11 mouse cellular contexts compared by ENCODE assay signal in the genomic region with DNA sequence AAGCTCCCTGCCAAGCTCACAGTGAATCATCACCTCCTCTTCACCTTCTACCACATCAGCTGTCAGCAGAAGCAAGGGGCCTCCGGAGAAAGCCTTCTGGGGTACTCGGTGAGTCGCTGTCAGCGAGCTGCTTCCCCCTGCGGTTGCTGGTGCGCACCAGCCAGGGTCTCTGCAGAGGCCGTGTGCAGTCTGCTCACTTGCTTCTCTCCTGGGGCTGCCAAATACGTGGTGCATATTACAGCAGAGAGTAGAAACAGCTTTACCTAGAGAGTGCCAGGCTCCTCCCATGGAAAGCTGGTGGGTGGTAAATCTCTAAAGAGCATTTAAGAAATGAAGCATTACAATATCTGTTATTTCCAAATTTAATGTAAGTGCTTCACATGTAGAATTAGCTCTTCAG.
DNase-seq lines count a peak whose midpoint lies in the region; ATAC-seq lines count a peak whose summit lies in the region.
"Had no signal": no experiment of that assay in that cellular context is flagged by ENCODE, and none has a peak within 500 bp of the region (broad histone marks: within the 10 kb centered on the region; RNA-seq: fewer than 3 reads in every experiment).

No protein-coding gene starts in this region.

- no peak for DNase-seq in frontal cortex, postnatal 14 days (ENCODE audit: low spot score in 2 of 2)
- peak; percentile 11 for DNase-seq in layer of hippocampus, adult 11-12 months (ENCODE audit: low spot score)
- no peak for DNase-seq in layer of hippocampus, postnatal 36 days
- peak; percentile 18 for DNase-seq in NIH3T3 (ENCODE audit: low read depth)
- DNase-seq in layer of hippocampus, postnatal 10 days (ENCODE audit: low spot score in 2 of 2) = peak; percentile 14 to 21
- no peak for DNase-seq in spleen, postnatal 4 days (ENCODE audit: low spot score in 2 of 2)
- DNase-seq in urinary bladder, postnatal 4 days (ENCODE audit: low spot score in 2 of 2) = no peak
- DNase-seq: cerebellum, adult 2 months; kidney, adult 8-10 months; thymus, adult 2 months had no signal

- ATAC-seq in frontal cortex, adult (ENCODE audit: low TSS enrichment) = peak; percentile 91

Comparison
In these comparisons a context has a peak if more than half of its experiments do, and no peak if none do; other contexts are left out.
1. DNase-seq: peak in layer of hippocampus, adult 11-12 months (single experiment), NIH3T3 (single experiment) and layer of hippocampus, postnatal 10 days (2 of 2); none in frontal cortex, postnatal 14 days (0 of 2), layer of hippocampus, postnatal 36 days (0 of 2), spleen, postnatal 4 days (0 of 2) and urinary bladder, postnatal 4 days (0 of 2).